Comparison of ENCODE assay signal across 11 mouse cellular contexts in genomic region chr4:4708261-4708660, GRCm38 (mm10).
DNase-seq lines count a peak whose midpoint lies in the region; ATAC-seq lines count a peak whose summit lies in the region.
"Had no signal": no experiment of that assay in that cellular context is flagged by ENCODE, and none has a peak within 500 bp of the region (broad histone marks: within the 10 kb centered on the region; RNA-seq: fewer than 3 reads in every experiment).

No protein-coding gene starts in this region.

- no peak overlapping the region for H3K27ac ChIP-seq in lung, embryonic 16.5 days (ENCODE audit: low read length)
- H3K27ac ChIP-seq in hindbrain, embryonic 10.5 days, result no peak overlapping the region
- H3K27ac ChIP-seq: forebrain, embryonic 12.5 days had no signal

- ATAC-seq in lung, embryonic 16.5 days (ENCODE audit: low read depth), result peak; percentile 75
- no peak for ATAC-seq in activated CD4-positive, CD25-positive, alpha-beta regulatory T cell, adult 4 months

- H3K4me2 ChIP-seq in lung, embryonic 16.5 days (ENCODE audit: low read depth, low read length), result no peak overlapping the region
- H3K4me2 ChIP-seq: forebrain, embryonic 12.5 days had no signal

- 0 out of 2 replicates have a peak, but pooled peaks cover 3% of the 10 kb centered on the region for H3K4me1 ChIP-seq in lung, embryonic 16.5 days (replicated peaks; ENCODE audit: control insufficient read depth, insufficient read depth, low read length)
- H3K4me1 ChIP-seq in hindbrain, embryonic 10.5 days (replicated peaks), result no peaks in the 10 kb centered on the region
- H3K4me1 ChIP-seq: forebrain, embryonic 12.5 days had no signal

- H3K9ac ChIP-seq in lung, embryonic 16.5 days (ENCODE audit: low read length), result no peak overlapping the region
- H3K9ac ChIP-seq: forebrain, embryonic 12.5 days had no signal

- no peak overlapping the region for H3K4me3 ChIP-seq in lung, embryonic 16.5 days (ENCODE audit: low read length)
- no peak overlapping the region for H3K4me3 ChIP-seq in hindbrain, embryonic 10.5 days
- H3K4me3 ChIP-seq: forebrain, embryonic 12.5 days had no signal

- 4% methylated on average over 3 of the region's 3 CpGs for WGBS in lung, embryonic 16.5 days
- 51% methylated on average over 3 of the region's 3 CpGs for WGBS in hindbrain, embryonic 10.5 days

- H3K36me3 ChIP-seq in lung, embryonic 16.5 days (ENCODE audit: control insufficient read depth, insufficient read depth, low read length), result no peaks in the 10 kb centered on the region
- H3K36me3 ChIP-seq in hindbrain, embryonic 10.5 days, result no peaks in the 10 kb centered on the region
- H3K36me3 ChIP-seq: forebrain, embryonic 12.5 days had no signal

- no peaks in the 10 kb centered on the region for H3K27me3 ChIP-seq in lung, embryonic 16.5 days (ENCODE audit: control insufficient read depth, insufficient read depth, low read depth, low read length)
- H3K27me3 ChIP-seq in hindbrain, embryonic 10.5 days (ENCODE audit: insufficient read depth, poor library complexity, severe bottlenecking), result no peaks in the 10 kb centered on the region
- H3K27me3 ChIP-seq: forebrain, embryonic 12.5 days had no signal

- peak; percentile 3 to 72 for DNase-seq in layer of hippocampus, adult 18-20 months (ENCODE audit: low spot score in 2 of 2)
- DNase-seq in layer of hippocampus, postnatal 10 days (ENCODE audit: low spot score in 2 of 2), result no peak
- peak; percentile 60 for DNase-seq in brain, adult 2 months (ENCODE audit: low read depth, low spot score)
- peak; percentile 34 to 40 for DNase-seq in gastrocnemius, adult 8-10 months (ENCODE audit: low spot score in 2 of 2)
- DNase-seq in hindbrain, embryonic 10.5 days (ENCODE audit: low spot score), result no peak
- DNase-seq: kidney, adult 9 months; left cerebral cortex, postnatal 4 days; retina, postnatal 1 day had no signal

- H3K9me3 ChIP-seq in lung, embryonic 16.5 days (ENCODE audit: control insufficient read depth, low read length), result no peaks in the 10 kb centered on the region
- H3K9me3 ChIP-seq in hindbrain, embryonic 10.5 days, result no peaks in the 10 kb centered on the region
- H3K9me3 ChIP-seq: forebrain, embryonic 12.5 days had no signal

Comparison
In these comparisons a context has a peak if more than half of its experiments do, and no peak if none do; other contexts are left out.
1. DNase-seq: peak in layer of hippocampus, adult 18-20 months (2 of 2), brain, adult 2 months (single experiment) and gastrocnemius, adult 8-10 months (2 of 2); none in layer of hippocampus, postnatal 10 days (0 of 2) and hindbrain, embryonic 10.5 days (single experiment).